ENCODE assay signal across 19 mouse cellular contexts in the genomic region with DNA sequence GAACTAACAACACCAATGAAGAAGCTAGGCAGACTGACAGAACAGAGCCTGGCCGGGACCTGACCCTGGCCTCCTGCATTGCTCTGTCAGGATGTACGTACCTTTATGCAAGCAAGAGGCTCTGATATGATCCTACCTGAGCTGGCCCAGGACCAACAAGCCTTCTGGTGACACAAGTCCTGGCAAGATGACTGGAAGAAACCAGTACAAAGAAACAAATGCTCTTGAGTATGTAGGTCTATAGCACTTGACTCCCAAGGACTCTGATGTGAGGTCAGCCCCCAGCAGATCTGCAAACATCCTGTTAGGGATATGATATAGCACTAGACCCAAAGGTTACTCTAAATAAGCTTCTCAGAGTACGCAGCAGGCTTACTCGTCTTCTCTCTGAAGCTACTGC.
DNase-seq lines count a peak whose midpoint lies in the region; ATAC-seq and TF ChIP-seq lines count a peak whose summit lies in the region.
"Had no signal": no experiment of that assay in that cellular context is flagged by ENCODE, and none has a peak within 500 bp of the region (broad histone marks: within the 10 kb centered on the region; RNA-seq: fewer than 3 reads in every experiment).

No protein-coding gene starts in this region.

- peak overlapping the region; percentile 7 for H3K27ac ChIP-seq in embryonic facial prominence, embryonic 14.5 days (replicated peaks; ENCODE audit: low read depth, low read length)
- H3K27ac ChIP-seq in embryonic fibroblast, embryonic 13.5 days (ENCODE audit: insufficient read depth, low read length), result peak overlapping the region; percentile 68; the same call in 1 of the 2 replicates
- H3K27ac ChIP-seq: forebrain, embryonic 13.5 days had no signal

- H3K9me3 ChIP-seq in embryonic facial prominence, embryonic 14.5 days (ENCODE audit: control insufficient read depth, low read length), result no peaks in the 10 kb centered on the region
- H3K9me3 ChIP-seq: forebrain, embryonic 13.5 days; heart, embryonic 13.5 days; hindbrain, embryonic 15.5 days had no signal

- DNase-seq in embryonic facial prominence, embryonic 14.5 days (ENCODE audit: low spot score), result no peak
- DNase-seq in lung, postnatal 10 days, result peak; percentile 48
- peak; percentile 24 to 63 for DNase-seq in lung, postnatal 4 days
- no peak for DNase-seq in heart, adult 11 months
- DNase-seq in right cerebral cortex, postnatal 14 days, result no peak
- DNase-seq: adrenal gland, adult 2 months; adrenal gland, postnatal 25 days; cerebellum, adult 18-20 months; cerebellum, adult 9-11 months; cerebellum, postnatal 36 days; gastrocnemius, adult 2 months; gastrocnemius, postnatal 25 days; heart, postnatal 36 days had no signal

- TF ChIP-seq POLR2A in embryonic fibroblast, embryonic 13.5 days (IDR thresholded peaks at IDR 0.05; ENCODE audit: low read depth, low read length), result no peak

- 81% methylated on average over 4 of the region's 4 CpGs for WGBS in embryonic facial prominence, embryonic 14.5 days

- H3K4me2 ChIP-seq in embryonic facial prominence, embryonic 14.5 days (ENCODE audit: low read depth, low read length), result peak overlapping the region; percentile 2; the same call in 1 of the 2 replicates
- H3K4me2 ChIP-seq: forebrain, embryonic 13.5 days; heart, embryonic 13.5 days; hindbrain, embryonic 15.5 days had no signal

- no peaks in the 10 kb centered on the region for H3K27me3 ChIP-seq in embryonic facial prominence, embryonic 14.5 days (replicated peaks; ENCODE audit: control insufficient read depth, insufficient read depth, low read length)
- H3K27me3 ChIP-seq: forebrain, embryonic 13.5 days; hindbrain, embryonic 15.5 days had no signal

- no peak for TF ChIP-seq CTCF in embryonic fibroblast, embryonic 13.5 days (IDR thresholded peaks at IDR 0.05; ENCODE audit: borderline replicate concordance, insufficient read depth, low read length)

- no peaks in the 10 kb centered on the region for H3K36me3 ChIP-seq in embryonic facial prominence, embryonic 14.5 days (ENCODE audit: control insufficient read depth, insufficient read depth, low read length)
- H3K36me3 ChIP-seq: heart, embryonic 13.5 days; hindbrain, embryonic 15.5 days had no signal

- no peak for ATAC-seq in embryonic facial prominence, embryonic 14.5 days (ENCODE audit: low read depth)
- no peak for ATAC-seq in CD4-positive, CD25-positive, alpha-beta regulatory T cell, adult 4 months
- ATAC-seq: forebrain, embryonic 13.5 days had no signal

- H3K4me1 ChIP-seq in embryonic facial prominence, embryonic 14.5 days (ENCODE audit: control insufficient read depth, insufficient read depth, low read length), result peaks cover 16% of the 10 kb centered on the region
- peaks cover 8% of the 10 kb centered on the region for H3K4me1 ChIP-seq in embryonic fibroblast, embryonic 13.5 days (ENCODE audit: control insufficient read depth, insufficient read depth, low read length)
- H3K4me1 ChIP-seq: forebrain, embryonic 13.5 days had no signal

- no peak overlapping the region for H3K4me3 ChIP-seq in embryonic facial prominence, embryonic 14.5 days (ENCODE audit: low read depth, low read length)
- no peak overlapping the region for H3K4me3 ChIP-seq in embryonic fibroblast, embryonic 13.5 days (ENCODE audit: insufficient read depth, low read length)
- H3K4me3 ChIP-seq: forebrain, embryonic 13.5 days; gastrocnemius, adult 2 months; heart, embryonic 13.5 days; hindbrain, embryonic 15.5 days had no signal

- no peak overlapping the region for H3K9ac ChIP-seq in embryonic facial prominence, embryonic 14.5 days (ENCODE audit: low read depth, low read length)
- H3K9ac ChIP-seq: forebrain, embryonic 13.5 days; forebrain, postnatal 0 days; heart, embryonic 13.5 days; hindbrain, embryonic 15.5 days had no signal

Comparison
In these comparisons a context has a peak if more than half of its experiments do, and no peak if none do; other contexts are left out.
1. DNase-seq: peak in lung, postnatal 10 days (single experiment) and lung, postnatal 4 days (2 of 2); none in embryonic facial prominence, embryonic 14.5 days (single experiment), heart, adult 11 months (single experiment) and right cerebral cortex, postnatal 14 days (single experiment).